Comparison of ENCODE assay signal across 15 mouse cellular contexts in genomic region chr12:85347196-85347595, GRCm38 (mm10). TPM values are rescaled to one million over a fixed set of nuclear protein-coding genes. Genes with fewer than 3 reads are reported as not detected.
A peak's percentile ranks its signal among the peaks of the same experiment; 100 is the strongest.
DNase-seq lines count a peak whose midpoint lies in the region; ATAC-seq lines count a peak whose summit lies in the region.
"Had no signal": no experiment of that assay in that cellular context is flagged by ENCODE, and none has a peak within 500 bp of the region (broad histone marks: within the 10 kb centered on the region; RNA-seq: fewer than 3 reads in every experiment).

No protein-coding gene starts in this region.

- no peak overlapping the region for H3K4me2 ChIP-seq in kidney, embryonic 16.5 days (replicated peaks; ENCODE audit: low read depth, low read length)
- no peak overlapping the region for H3K4me2 ChIP-seq in lung, embryonic 16.5 days (ENCODE audit: low read depth, low read length)
- H3K4me2 ChIP-seq in liver, embryonic 13.5 days, result no peak overlapping the region
- H3K4me2 ChIP-seq: heart, embryonic 12.5 days; hindbrain, embryonic 12.5 days; neural tube, embryonic 15.5 days had no signal

- peaks cover 19% of the 10 kb centered on the region for H3K36me3 ChIP-seq in kidney, embryonic 16.5 days (ENCODE audit: insufficient read depth, low read length)
- H3K36me3 ChIP-seq in lung, embryonic 16.5 days (ENCODE audit: control insufficient read depth, insufficient read depth, low read length), result peaks cover 6% of the 10 kb centered on the region
- peaks cover 58% of the 10 kb centered on the region for H3K36me3 ChIP-seq in liver, embryonic 13.5 days

- H3K4me1 ChIP-seq in kidney, embryonic 16.5 days (ENCODE audit: insufficient read depth, low read length), result no peaks in the 10 kb centered on the region
- peaks cover 2% of the 10 kb centered on the region; the same call in 1 of the 2 replicates for H3K4me1 ChIP-seq in lung, embryonic 16.5 days (replicated peaks; ENCODE audit: control insufficient read depth, insufficient read depth, low read length)
- peaks cover 21% of the 10 kb centered on the region for H3K4me1 ChIP-seq in brown adipose tissue, adult 24 weeks (ENCODE audit: control insufficient read depth, insufficient read depth, insufficient read length, low read length)
- peaks cover 13% of the 10 kb centered on the region for H3K4me1 ChIP-seq in liver, embryonic 13.5 days (replicated peaks)
- H3K4me1 ChIP-seq: neural tube, embryonic 15.5 days had no signal

- no peaks in the 10 kb centered on the region for H3K27me3 ChIP-seq in kidney, embryonic 16.5 days (ENCODE audit: insufficient read depth, low read length)
- H3K27me3 ChIP-seq in lung, embryonic 16.5 days (ENCODE audit: control insufficient read depth, insufficient read depth, low read depth, low read length), result no peaks in the 10 kb centered on the region
- H3K27me3 ChIP-seq in liver, embryonic 13.5 days, result no peaks in the 10 kb centered on the region
- H3K27me3 ChIP-seq: heart, embryonic 12.5 days; hindbrain, embryonic 12.5 days; neural tube, embryonic 15.5 days had no signal

- no peak overlapping the region for H3K27ac ChIP-seq in kidney, embryonic 16.5 days (ENCODE audit: low read length)
- peak overlapping the region; percentile 20; the same call in 1 of the 2 replicates for H3K27ac ChIP-seq in lung, embryonic 16.5 days (ENCODE audit: low read length)
- peak overlapping the region; percentile 99 for H3K27ac ChIP-seq in brown adipose tissue, adult 24 weeks (replicated peaks; ENCODE audit: low read depth, low read length)
- H3K27ac ChIP-seq in liver, embryonic 13.5 days, result no peak overlapping the region
- H3K27ac ChIP-seq: neural tube, embryonic 15.5 days had no signal

- DNase-seq in kidney, adult 18-20 months, result peak; percentile 31
- DNase-seq in lung, postnatal 10 days, result no peak
- DNase-seq in liver, embryonic 13.5 days, result no peak
- DNase-seq in cerebellum, adult 11-12 months, result no peak
- DNase-seq: adrenal gland, adult 8-10 months; cerebellum, adult 9-11 months; gastrocnemius, postnatal 25 days; thymus, postnatal 25 days had no signal

- H3K9ac ChIP-seq in kidney, embryonic 16.5 days (replicated peaks; ENCODE audit: low read length), result no peak overlapping the region
- no peak overlapping the region for H3K9ac ChIP-seq in lung, embryonic 16.5 days (ENCODE audit: low read length)
- H3K9ac ChIP-seq in liver, embryonic 13.5 days, result no peak overlapping the region
- H3K9ac ChIP-seq: heart, embryonic 12.5 days; hindbrain, embryonic 12.5 days; neural tube, embryonic 15.5 days had no signal

- WGBS in kidney, embryonic 16.5 days, result 73% methylated on average over 3 of the region's 3 CpGs
- 71% methylated on average over 3 of the region's 3 CpGs for WGBS in lung, embryonic 16.5 days
- 80% methylated on average over 3 of the region's 3 CpGs for WGBS in liver, embryonic 13.5 days (ENCODE audit: insufficient replicate concordance)

- no peak for ATAC-seq in kidney, embryonic 16.5 days (ENCODE audit: low FRiP score, low TSS enrichment)
- no peak for ATAC-seq in lung, embryonic 16.5 days (ENCODE audit: low read depth)
- 0 out of 2 replicates have a peak, but pooled peaks have one; percentile 20 for ATAC-seq in liver, embryonic 13.5 days (ENCODE audit: low read depth)

- no peak overlapping the region for H3K4me3 ChIP-seq in kidney, embryonic 16.5 days (ENCODE audit: low read length)
- H3K4me3 ChIP-seq in lung, embryonic 16.5 days (ENCODE audit: low read length), result no peak overlapping the region
- no peak overlapping the region for H3K4me3 ChIP-seq in brown adipose tissue, adult 24 weeks (ENCODE audit: insufficient read depth, low read depth, low read length)
- H3K4me3 ChIP-seq in liver, embryonic 13.5 days (replicated peaks), result no peak overlapping the region
- H3K4me3 ChIP-seq: heart, embryonic 12.5 days; hindbrain, embryonic 12.5 days; left cerebral cortex, adult 2 months; neural tube, embryonic 15.5 days had no signal

- no peaks in the 10 kb centered on the region for H3K9me3 ChIP-seq in kidney, embryonic 16.5 days (ENCODE audit: low read length)
- no peaks in the 10 kb centered on the region for H3K9me3 ChIP-seq in lung, embryonic 16.5 days (ENCODE audit: control insufficient read depth, low read length)
- no peaks in the 10 kb centered on the region for H3K9me3 ChIP-seq in liver, embryonic 13.5 days (replicated peaks)
- H3K9me3 ChIP-seq: heart, embryonic 12.5 days; hindbrain, embryonic 12.5 days; neural tube, embryonic 15.5 days had no signal

RNA-seq across cellular contexts. Expression of gene Nek9, which starts 8.0 kb away (rescaled TPM):
- polyA plus RNA-seq in kidney, embryonic 16.5 days (2015; fragmentation: Nextera tagmentation; extraction: Ambion mirVana), result 20.7 and 23.9 TPM in 2 replicates
- polyA plus RNA-seq in lung, embryonic 16.5 days (2015; fragmentation: Nextera tagmentation; extraction: Ambion mirVana), result 20.7 and 20.9 TPM in 2 replicates
- polyA plus RNA-seq in brown adipose tissue, adult 24 weeks (2012; ENCODE audit: insufficient read depth, insufficient read length, missing spikeins), result 29.5 and 38.8 TPM in 2 replicates
- 5.0 and 6.1 TPM in 2 replicates for polyA plus RNA-seq in liver, embryonic 13.5 days (2015; fragmentation: Nextera tagmentation; extraction: Ambion mirVana)

RNA-seq across cellular contexts. Expression of gene Tmed10, which starts 27.5 kb away (rescaled TPM):
- polyA plus RNA-seq in kidney, embryonic 16.5 days (2015; fragmentation: Nextera tagmentation; extraction: Ambion mirVana), result 347 and 350 TPM in 2 replicates
- polyA plus RNA-seq in lung, embryonic 16.5 days (2015; fragmentation: Nextera tagmentation; extraction: Ambion mirVana), result 332 and 342 TPM in 2 replicates
- polyA plus RNA-seq in brown adipose tissue, adult 24 weeks (2012; ENCODE audit: insufficient read depth, insufficient read length, missing spikeins), result 96.7 and 126 TPM in 2 replicates
- 175 and 191 TPM in 2 replicates for polyA plus RNA-seq in liver, embryonic 13.5 days (2015; fragmentation: Nextera tagmentation; extraction: Ambion mirVana)

RNA-seq across cellular contexts. Expression of gene Zc2hc1c, which starts 58.8 kb away (rescaled TPM):
- polyA plus RNA-seq in kidney, embryonic 16.5 days (2015; fragmentation: Nextera tagmentation; extraction: Ambion mirVana), result 4.1 and 4.4 TPM in 2 replicates
- polyA plus RNA-seq in lung, embryonic 16.5 days (2015; fragmentation: Nextera tagmentation; extraction: Ambion mirVana), result 2.5 and 2.9 TPM in 2 replicates
- not detected in 2 replicates for polyA plus RNA-seq in brown adipose tissue, adult 24 weeks (2012; ENCODE audit: insufficient read depth, insufficient read length, missing spikeins)
- polyA plus RNA-seq in liver, embryonic 13.5 days (2015; fragmentation: Nextera tagmentation; extraction: Ambion mirVana), result 0.12 and 0.14 TPM in 2 replicates

RNA-seq across cellular contexts. Expression of gene Acyp1, which starts 59.0 kb away (rescaled TPM):
- 57.4 and 57.5 TPM in 2 replicates for polyA plus RNA-seq in kidney, embryonic 16.5 days (2015; fragmentation: Nextera tagmentation; extraction: Ambion mirVana)
- polyA plus RNA-seq in lung, embryonic 16.5 days (2015; fragmentation: Nextera tagmentation; extraction: Ambion mirVana), result 67.5 and 70.2 TPM in 2 replicates
- polyA plus RNA-seq in brown adipose tissue, adult 24 weeks (2012; ENCODE audit: insufficient read depth, insufficient read length, missing spikeins), result 60.1 and 79.2 TPM in 2 replicates
- polyA plus RNA-seq in liver, embryonic 13.5 days (2015; fragmentation: Nextera tagmentation; extraction: Ambion mirVana), result 66.3 and 71.4 TPM in 2 replicates

Comparison
In these comparisons a context has a peak if more than half of its experiments do, and no peak if none do; other contexts are left out.
1. H3K27ac ChIP-seq: peak in lung, embryonic 16.5 days (single experiment) and brown adipose tissue, adult 24 weeks (single experiment); none in kidney, embryonic 16.5 days (single experiment) and liver, embryonic 13.5 days (single experiment).